Mouse (Mus musculus) intestine, embryonic 14.5 days (tissue): Measurements from ENCODE around the gene Chml. TPM values are rescaled to one million over a fixed set of nuclear protein-coding genes. Genes with fewer than 3 reads are reported as not detected.

ENCODE experiments used
- ATAC-seq: fragments of 200-750 bp; cut with Nextera tagmentation; replicated peaks from 2 replicates; pipeline ENCODE4 v1.8.0; 2017; ENCODE audit warnings: low read depth, moderate number of reproducible peaks, moderate TSS enrichment, moderate library complexity; ENCODE audit not compliant: low FRiP score, low TSS enrichment
- DNase-seq: peaks from one replicate; pipeline ENCODE4 v3.0.0-alpha.2; 2018; ENCODE audit warnings: low spot score
- H3K27ac ChIP-seq: fragments of 300-500 bp; sonication (generic); 2 replicates; pipeline ENCODE4 v1.5.1; 2014; ENCODE audit warnings: low read depth, mild to moderate bottlenecking, control low read depth
- H3K27me3 ChIP-seq: fragments of 300-500 bp; sonication (generic); replicated peaks from 2 replicates; pipeline ENCODE4 v1.6.1; 2014; ENCODE audit warnings: low read length, control low read depth; ENCODE audit not compliant: control insufficient read depth, insufficient read depth
- H3K36me3 ChIP-seq: fragments of 300-500 bp; sonication (generic); 2 replicates; pipeline ENCODE4 v1.6.1; 2014; ENCODE audit warnings: low read length, control low read depth; ENCODE audit not compliant: control insufficient read depth, insufficient read depth
- H3K4me1 ChIP-seq: fragments of 300-500 bp; sonication (generic); replicated peaks from 2 replicates; pipeline ENCODE4 v1.6.1; 2014; ENCODE audit warnings: low read length, control low read depth, mixed read lengths; ENCODE audit not compliant: control insufficient read depth, insufficient read depth
- H3K4me2 ChIP-seq: fragments of 300-500 bp; sonication (generic); 2 replicates; pipeline ENCODE4 v1.6.1; 2014; ENCODE audit warnings: low read length
- H3K4me3 ChIP-seq: fragments of 300-500 bp; sonication (generic); 2 replicates; pipeline ENCODE4 v1.5.1; 2014; ENCODE audit warnings: low read depth, low read length, control low read depth, mixed read lengths
- H3K9ac ChIP-seq: fragments of 300-500 bp; sonication (generic); 2 replicates; pipeline ENCODE4 v1.6.1; 2014; ENCODE audit warnings: mild to moderate bottlenecking, low read length
- H3K9me3 ChIP-seq: fragments of 300-500 bp; sonication (generic); 2 replicates; pipeline ENCODE4 v1.6.1; 2016; ENCODE audit warnings: low read length, control low read depth; ENCODE audit not compliant: control insufficient read depth
- WGBS: fragments of 180-500 bp; shearing (Covaris S2); extraction: QIAGEN DNeasy Blood & Tissue Kit; methylation state at CpG from one replicate; pipeline ENCODE4 v1.1.7; 2014; 5-methylcytosine and 5-hydroxymethylcytosine counted together
- polyA plus RNA-seq: library from polyadenylated mRNA; unstranded; fragments of >200 nt; fragmentation: Nextera tagmentation; extraction: Ambion mirVana; gene quantifications from 2 replicates; pipeline ENCODE4 v1.2.1, GENCODE M21; 2014

The Chml gene
- polyA plus RNA-seq, 1 experiment from 2014 or later = 4.2 TPM

GRCm38 (mm10) chr1:175699375-175699774, 6.7 kb upstream of the Chml start:
- Histone ChIP-seq H3K27ac (no peak overlapping the region), H3K9ac (no peak overlapping the region), H3K27me3 (no peaks in the 10 kb centered on the region), H3K4me1 (no peaks in the 10 kb centered on the region), H3K36me3 (no peaks in the 10 kb centered on the region), H3K4me3 (no peak overlapping the region), H3K9me3 (no peaks in the 10 kb centered on the region), H3K4me2 (no peak overlapping the region)
- DNase-seq (no peak), ATAC-seq (no peak)
- 78% methylated on average over 3 of the region's 3 CpGs for WGBS

DNA sequence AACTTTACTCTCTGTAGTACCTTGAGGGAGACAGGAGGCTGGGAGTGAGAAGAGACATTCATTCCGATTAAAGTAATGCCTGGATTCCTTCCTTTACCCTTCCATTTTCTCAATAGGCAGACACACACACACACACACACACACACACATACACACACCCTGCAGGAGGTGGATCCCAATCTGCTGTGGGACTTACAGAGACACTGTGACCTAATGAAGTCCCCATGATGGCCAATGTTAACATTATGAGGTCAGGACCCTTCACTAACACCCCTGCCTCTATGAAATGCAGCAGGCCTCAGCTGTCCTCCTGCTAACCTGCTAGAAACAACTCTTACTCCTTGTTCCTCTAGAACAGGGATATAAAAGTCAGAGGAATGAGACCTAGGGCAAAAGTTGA, 5.6 kb upstream of the Chml start, which contains the start of gene Wdr64:
Gene Wdr64, plus strand, starts transcription at position 301 of the 400 bp plus-strand sequence.
- 63% methylated on average over 1 of the region's 1 CpGs for WGBS

GRCm38 (mm10) chr1:175693429-175693960, 794 bp upstream of the Chml start:
- Histone ChIP-seq H3K4me2 (peak overlapping the region; percentile 76), H3K27ac (no peak overlapping the region), H3K4me1 (peaks cover 8% of the 10 kb centered on the region; the same call in 1 of the 2 replicates), H3K27me3 (no peaks in the 10 kb centered on the region), H3K36me3 (no peaks in the 10 kb centered on the region), H3K4me3 (peak overlapping the region; percentile 72), H3K9me3 (no peaks in the 10 kb centered on the region), H3K9ac (peak overlapping the region; percentile 32; the same call in 1 of the 2 replicates)
- WGBS = 40% methylated on average over 12 of the region's 12 CpGs
- DNase-seq (peak; percentile 58), ATAC-seq (0 out of 2 replicates have a peak, but pooled peaks have one; percentile 1)

More for the DNA sequence above, 5.6 kb upstream of the Chml start, which contains the start of gene Wdr64:
- no peak within 1 kb of the TSS for H3K4me2 ChIP-seq
- no peaks in the 10 kb centered on the region for H3K4me1 ChIP-seq
- H3K9me3 ChIP-seq = no peaks in the 10 kb centered on the region
- no peaks in the 10 kb centered on the region for H3K36me3 ChIP-seq
- ATAC-seq = no peak
- H3K27ac ChIP-seq = no peak within 1 kb of the TSS
- no peak within 1 kb of the TSS for H3K4me3 ChIP-seq
- H3K27me3 ChIP-seq = no peaks in the 10 kb centered on the region
- DNase-seq = no peak
- H3K9ac ChIP-seq = no peak within 1 kb of the TSS

DNA sequence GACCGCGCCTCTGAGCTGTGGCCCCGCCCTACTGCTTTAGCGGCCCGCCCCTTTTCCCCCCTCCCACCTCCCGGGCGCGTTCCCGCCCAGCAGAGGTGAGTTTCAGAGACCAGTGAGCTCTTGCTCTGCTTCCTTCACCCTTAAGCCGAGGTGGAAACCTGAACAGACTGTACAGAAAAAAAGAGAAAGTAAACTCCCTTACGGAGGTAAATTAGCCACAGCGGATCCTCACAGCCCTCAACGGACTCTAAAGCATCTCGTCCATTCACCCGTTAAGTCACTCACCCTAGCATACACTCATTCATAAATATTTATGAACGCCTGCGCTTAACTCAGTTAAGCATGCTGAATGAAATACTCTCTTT, 278 bp upstream of the Chml start:
- DNase-seq (no peak), ATAC-seq (no peak; the same call in none of the 2 replicates)
- Histone ChIP-seq H3K36me3 (peaks cover under 1% of the 10 kb centered on the region; the same call in 1 of the 2 replicates), H3K27ac (no peak overlapping the region), H3K4me3 (peak overlapping the region; percentile 72), H3K9ac (peak overlapping the region; percentile 32; the same call in 1 of the 2 replicates), H3K4me2 (peak overlapping the region; percentile 76), H3K27me3 (no peaks in the 10 kb centered on the region), H3K4me1 (peaks cover 8% of the 10 kb centered on the region; the same call in 1 of the 2 replicates), H3K9me3 (no peaks in the 10 kb centered on the region)
- WGBS = 1% methylated on average over 17 of the region's 17 CpGs

DNA sequence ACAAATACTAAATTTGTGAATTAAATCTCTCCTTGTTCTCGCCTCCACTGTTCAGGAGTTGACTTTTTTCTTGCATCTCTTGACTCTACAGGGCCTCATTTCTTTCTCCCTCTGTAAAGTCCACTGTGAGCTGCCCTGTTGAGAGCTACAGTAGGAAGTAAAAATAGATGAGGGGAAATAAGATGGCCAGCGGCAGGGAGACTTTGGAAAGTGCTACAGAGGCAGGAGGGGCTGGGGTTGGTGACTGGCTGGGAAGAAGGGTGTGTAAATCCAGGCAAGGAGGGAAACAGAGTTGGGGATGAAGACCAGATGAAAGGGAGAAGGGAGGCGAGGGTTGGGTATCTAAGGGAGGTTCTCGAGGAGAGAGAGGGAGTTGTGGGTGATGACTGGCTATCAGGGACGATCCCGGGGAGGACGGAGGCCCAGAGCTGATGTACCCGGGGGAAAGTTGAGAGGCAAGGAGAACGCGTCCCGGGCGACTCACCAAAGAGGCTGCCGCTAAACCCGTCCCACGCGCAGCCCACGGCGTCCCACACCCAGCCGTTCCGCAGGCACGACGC, 935 bp downstream of the Chml start:
- peaks cover 12% of the 10 kb centered on the region; the same call in 1 of the 2 replicates for H3K36me3 ChIP-seq
- H3K27me3 ChIP-seq = no peaks in the 10 kb centered on the region
- ATAC-seq (no peak), DNase-seq (peak; percentile 75)
- peak overlapping the region; percentile 78 for H3K9ac ChIP-seq
- peak overlapping the region; percentile 72 for H3K4me3 ChIP-seq
- peak overlapping the region; percentile 59 for H3K27ac ChIP-seq
- peak overlapping the region; percentile 76 for H3K4me2 ChIP-seq
- under 1% methylated on average over 22 of the region's 22 CpGs for WGBS
- no peaks in the 10 kb centered on the region for H3K9me3 ChIP-seq
- peaks cover 8% of the 10 kb centered on the region; the same call in 1 of the 2 replicates for H3K4me1 ChIP-seq

DNA sequence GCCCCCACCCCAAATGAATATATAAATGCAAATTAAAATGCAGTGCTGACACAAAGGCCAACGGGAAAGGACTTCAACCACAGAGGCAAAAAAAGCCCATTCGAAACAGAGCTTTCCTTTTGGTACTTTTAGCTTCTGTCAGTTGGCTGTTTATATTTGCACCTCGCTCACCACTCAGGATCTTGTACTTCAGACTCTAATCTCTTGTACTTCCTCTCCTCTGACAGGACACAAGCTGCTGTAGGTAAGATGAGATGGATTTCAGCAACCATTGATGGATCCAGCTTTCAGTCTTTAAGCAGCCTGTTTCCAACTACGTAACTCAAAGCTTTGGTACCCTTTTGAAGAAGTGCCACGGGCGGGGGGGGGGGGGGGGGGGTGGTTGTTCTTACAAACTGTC, 11.7 kb downstream of the Chml start:
- no peaks in the 10 kb centered on the region for H3K9me3 ChIP-seq
- H3K9ac ChIP-seq = no peak overlapping the region
- no peaks in the 10 kb centered on the region for H3K4me1 ChIP-seq
- ATAC-seq (no peak), DNase-seq (no peak)
- no peak overlapping the region for H3K4me3 ChIP-seq
- H3K27me3 ChIP-seq = no peaks in the 10 kb centered on the region
- H3K4me2 ChIP-seq = no peak overlapping the region
- WGBS = 82% methylated on average over 6 of the region's 6 CpGs
- no peak overlapping the region for H3K27ac ChIP-seq
- H3K36me3 ChIP-seq = peaks cover 7% of the 10 kb centered on the region

DNA sequence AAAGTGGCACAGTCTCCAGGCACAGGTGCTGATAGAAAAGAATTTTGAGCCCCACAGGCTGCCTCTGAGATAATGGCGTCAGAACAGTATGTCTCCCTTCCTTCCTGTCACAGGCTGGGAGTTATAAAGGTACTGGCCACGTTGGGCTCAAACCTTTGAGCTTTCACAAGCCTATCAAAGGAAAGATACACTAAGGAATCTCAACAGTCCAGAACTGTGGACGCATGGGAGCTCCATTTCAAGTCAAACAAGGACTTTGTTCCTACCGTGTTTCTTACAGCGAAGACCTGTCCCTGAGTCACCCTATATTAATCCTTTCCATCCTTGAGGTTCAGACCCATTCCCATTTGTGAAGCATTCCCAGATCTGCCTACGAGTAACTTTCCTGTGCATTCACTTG, 15.2 kb downstream of the Chml start:
- Histone ChIP-seq H3K4me1 (no peaks in the 10 kb centered on the region), H3K27me3 (no peaks in the 10 kb centered on the region), H3K4me2 (no peak overlapping the region), H3K27ac (no peak overlapping the region), H3K9me3 (no peaks in the 10 kb centered on the region), H3K9ac (no peak overlapping the region), H3K36me3 (no peaks in the 10 kb centered on the region), H3K4me3 (no peak overlapping the region)
- WGBS = 87% methylated on average over 6 of the region's 6 CpGs
- ATAC-seq (no peak), DNase-seq (no peak)

GRCm38 (mm10) chr1:175675116-175675515, 17.6 kb downstream of the Chml start:
- Histone ChIP-seq H3K36me3 (no peaks in the 10 kb centered on the region), H3K27ac (no peak overlapping the region), H3K4me1 (no peaks in the 10 kb centered on the region), H3K4me3 (no peak overlapping the region), H3K9me3 (no peaks in the 10 kb centered on the region), H3K27me3 (no peaks in the 10 kb centered on the region), H3K4me2 (no peak overlapping the region), H3K9ac (no peak overlapping the region)
- WGBS = 88% methylated on average over 6 of the region's 6 CpGs
- no peak for ATAC-seq
- no peak for DNase-seq
